Mouse (Mus musculus) embryonic facial prominence, embryonic 11.5 days (tissue): Measurements from ENCODE around the gene Tldc1. TPM values are rescaled to one million over a fixed set of nuclear protein-coding genes. Genes with fewer than 3 reads are reported as not detected.

Source experiments
- polyA plus RNA-seq: library from polyadenylated mRNA; unstranded; fragments of >200 nt; fragmentation: Nextera tagmentation; extraction: Ambion mirVana; gene quantifications from 2 replicates; pipeline ENCODE4 v1.2.1, GENCODE M21; 2014

The Tldc1 gene
- polyA plus RNA-seq, 1 experiment from 2014 or later = 6.5 TPM

Other genes starting within 250 kb of the Tldc1 start
- gene Mbtps1, start 219.7 kb downstream of the Tldc1 start, polyA plus RNA-seq = 103 and 106 TPM in 2 replicates
- gene Hsdl1, start 203.2 kb downstream of the Tldc1 start, polyA plus RNA-seq = 39.6 and 45.2 TPM in 2 replicates
- 0.13 TPM in 1 of 2 replicates, not detected in the other for gene Dnaaf1, start 203.2 kb downstream of the Tldc1 start, polyA plus RNA-seq
- 10.3 and 11.0 TPM in 2 replicates for gene Taf1c, start 173.2 kb downstream of the Tldc1 start, polyA plus RNA-seq
- 0.17 TPM in 1 of 2 replicates, not detected in the other for gene Adad2, start 165.7 kb downstream of the Tldc1 start, polyA plus RNA-seq
- 0.15 TPM in 1 of 2 replicates, not detected in the other for gene Kcng4, start 142.7 kb downstream of the Tldc1 start, polyA plus RNA-seq
- 5.7 and 14.3 TPM in 2 replicates for gene Wfdc1, start 112.1 kb downstream of the Tldc1 start, polyA plus RNA-seq
- gene Atp2c2, start 78.4 kb downstream of the Tldc1 start, polyA plus RNA-seq = 1.1 and 1.3 TPM in 2 replicates
- 321 and 363 TPM in 2 replicates for gene Cotl1, start 62.1 kb upstream of the Tldc1 start, polyA plus RNA-seq
- gene Klhl36, start 83.8 kb upstream of the Tldc1 start, polyA plus RNA-seq = 6.5 and 8.1 TPM in 2 replicates
- 142 and 143 TPM in 2 replicates for gene Usp10, start 131.9 kb upstream of the Tldc1 start, polyA plus RNA-seq
- 3.1 TPM in 1 of 2 replicates, not detected in the other for gene Gm20388, start 132.4 kb upstream of the Tldc1 start, polyA plus RNA-seq
- gene Crispld2, start 214.0 kb upstream of the Tldc1 start, polyA plus RNA-seq = 3.0 and 3.6 TPM in 2 replicates